Mouse (Mus musculus) lung, postnatal 0 days (tissue): Measurements from ENCODE around the gene Dusp10.

Experiments used
- CTCF ChIP-seq: IDR thresholded peaks from 2 replicates; pipeline ENCODE4 v1.5.1; 2016; ENCODE audit warnings: antibody characterized with exemption, mild to moderate bottlenecking
- EP300 ChIP-seq: IDR thresholded peaks from 2 replicates; pipeline ENCODE4 v1.6.1; 2016; ENCODE audit warnings: antibody characterized with exemption, mild to moderate bottlenecking, control low read depth

- TF ChIP-seq EP300 (no peak), CTCF (no peak)
These were observed 105.5 kb downstream of the Dusp10 start for GRCm38 (mm10) chr1:184118586-184118985.
